Mouse (Mus musculus) forebrain, embryonic 10.5 days (tissue): ENCODE measurements at regions not wholly inside any gene's neighbourhood (a gene's known extent, or its start where the extent isn't known, plus 50 kb on each side); places are given as distances from the start of the nearest gene placed in this dataset.
A peak's percentile ranks its signal among the peaks of the same experiment; 100 is the strongest.

Experiments used
- DNase-seq: peaks from one replicate; pipeline ENCODE4 v3.0.0-alpha.2; 2017; ENCODE audit warnings: low spot score; ENCODE audit errors: extremely low spot score
- H3K27ac ChIP-seq: fragments of 300-500 bp; sonication (generic); 2 replicates; pipeline ENCODE4 v1.5.1; 2016; ENCODE audit warnings: mild to moderate bottlenecking
- H3K27me3 ChIP-seq: fragments of 300-500 bp; sonication (generic); 2 replicates; pipeline ENCODE4 v1.6.1; 2016; ENCODE audit warnings: mild to moderate bottlenecking; ENCODE audit not compliant: poor library complexity, severe bottlenecking
- H3K36me3 ChIP-seq: fragments of 300-500 bp; sonication (generic); replicated peaks from 2 replicates; pipeline ENCODE4 v1.6.1; 2016; ENCODE audit warnings: mild to moderate bottlenecking, moderate library complexity
- H3K4me1 ChIP-seq: fragments of 300-500 bp; sonication (generic); 2 replicates; pipeline ENCODE4 v1.6.1; 2016
- H3K4me3 ChIP-seq: fragments of 300-500 bp; sonication (generic); 2 replicates; pipeline ENCODE4 v1.5.1; 2016; ENCODE audit warnings: mild to moderate bottlenecking, moderate library complexity
- H3K9me3 ChIP-seq: fragments of 300-500 bp; sonication (generic); 2 replicates; pipeline ENCODE4 v1.6.1; 2016; ENCODE audit warnings: mild to moderate bottlenecking, moderate library complexity
- WGBS: fragments of 180-500 bp; shearing (Covaris S2); methylation state at CpG from one replicate; pipeline ENCODE4 v1.1.7; 2016; 5-methylcytosine and 5-hydroxymethylcytosine counted together

- 34% methylated on average over 7 of the region's 7 CpGs for WGBS
- Histone ChIP-seq H3K9me3 (no peaks in the 10 kb centered on the region), H3K4me3 (no peak overlapping the region), H3K4me1 (no peaks in the 10 kb centered on the region), H3K27ac (no peak overlapping the region), H3K36me3 (no peaks in the 10 kb centered on the region), H3K27me3 (no peaks in the 10 kb centered on the region)
- DNase-seq, result peak; percentile 56
These were observed 67.0 kb upstream of the Pkn2 start for GRCm38 (mm10) chr3:142948771-142949170.

GRCm38 (mm10) chr3:142941319-142942024 is 59.7 kb upstream of the Pkn2 start:
- no peak overlapping the region for H3K4me3 ChIP-seq
- H3K27ac ChIP-seq, result no peak overlapping the region
- no peaks in the 10 kb centered on the region for H3K36me3 ChIP-seq
- peaks cover 18% of the 10 kb centered on the region for H3K4me1 ChIP-seq
- no peak for DNase-seq
- no peaks in the 10 kb centered on the region for H3K9me3 ChIP-seq
- WGBS, result 51% methylated on average over 6 of the region's 6 CpGs
- no peaks in the 10 kb centered on the region for H3K27me3 ChIP-seq

DNA sequence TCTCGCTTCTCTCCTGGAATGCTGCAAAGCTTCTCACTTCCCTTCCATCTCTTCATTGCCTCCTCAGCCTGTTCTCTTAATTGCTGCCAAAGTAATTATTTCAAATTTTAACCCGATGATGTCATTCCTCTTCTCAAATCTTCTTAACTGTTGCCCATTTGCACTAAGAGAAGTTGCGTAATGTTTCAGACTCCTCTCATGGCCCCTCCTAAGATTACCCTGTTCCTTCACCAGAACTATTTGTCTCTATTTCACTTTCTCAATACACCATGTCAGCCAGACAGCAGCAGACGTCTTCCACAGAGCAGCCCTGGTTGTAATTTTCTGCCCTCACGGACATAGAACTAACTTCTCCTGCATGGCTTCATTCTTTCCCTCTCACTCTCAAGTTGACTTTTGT is 59.1 kb upstream of the Pkn2 start:
- WGBS, result 83% methylated on average over 5 of the region's 5 CpGs
- Histone ChIP-seq H3K27ac (no peak overlapping the region), H3K4me3 (no peak overlapping the region), H3K4me1 (peaks cover 18% of the 10 kb centered on the region), H3K9me3 (no peaks in the 10 kb centered on the region), H3K36me3 (no peaks in the 10 kb centered on the region), H3K27me3 (no peaks in the 10 kb centered on the region)
- no peak for DNase-seq

DNA sequence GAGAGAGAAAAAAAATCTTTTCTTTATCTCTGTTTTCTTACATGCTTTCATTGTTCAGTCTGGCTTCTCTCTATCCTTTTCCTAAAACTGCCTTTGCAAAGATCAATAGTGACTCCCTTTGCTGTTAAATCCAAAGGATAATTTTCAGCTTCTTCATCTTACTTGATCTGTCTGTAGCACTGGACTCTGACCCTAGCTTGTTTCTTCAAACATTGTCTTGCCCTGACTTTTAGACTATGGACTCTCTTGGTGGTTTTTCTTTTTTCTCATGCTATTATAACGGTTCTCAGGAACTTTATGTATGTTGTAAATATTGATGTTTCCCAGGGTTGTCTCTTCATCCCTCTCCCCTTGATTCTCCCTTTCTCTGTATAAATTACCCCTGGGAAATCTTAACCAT is 58.0 kb upstream of the Pkn2 start:
- Histone ChIP-seq H3K36me3 (no peaks in the 10 kb centered on the region), H3K27me3 (no peaks in the 10 kb centered on the region), H3K9me3 (no peaks in the 10 kb centered on the region), H3K27ac (no peak overlapping the region), H3K4me1 (peaks cover 18% of the 10 kb centered on the region), H3K4me3 (no peak overlapping the region)
- no peak for DNase-seq
- WGBS, result 86% methylated on average over 1 of the region's 1 CpGs

DNA sequence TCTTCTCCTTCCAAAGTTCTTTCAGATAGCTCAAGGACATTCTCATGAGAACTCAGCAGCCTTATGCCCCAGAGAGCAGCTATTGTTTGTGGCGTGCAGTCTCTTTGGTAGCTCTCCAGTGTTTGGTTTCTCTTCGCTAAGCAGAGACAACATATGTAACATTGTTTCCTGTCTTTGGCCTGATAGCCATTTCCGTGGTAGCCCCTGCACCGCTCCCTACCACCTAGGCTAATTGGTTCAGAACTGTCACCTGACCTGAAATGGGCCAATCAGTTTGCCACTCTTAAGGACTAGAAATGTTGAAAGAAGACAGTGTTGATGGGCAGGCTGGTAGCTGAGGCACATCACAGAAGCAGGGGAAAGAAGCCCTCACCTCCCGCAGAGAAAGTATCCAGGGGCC is 54.1 kb upstream of the Pkn2 start:
- peaks cover 3% of the 10 kb centered on the region for H3K4me1 ChIP-seq
- no peaks in the 10 kb centered on the region for H3K27me3 ChIP-seq
- no peaks in the 10 kb centered on the region for H3K36me3 ChIP-seq
- whole genome bisulfite sequencing, result 80% methylated on average over 5 of the region's 5 CpGs
- H3K9me3 ChIP-seq, result no peaks in the 10 kb centered on the region
- no peak for DNase-seq
- H3K4me3 ChIP-seq, result no peak overlapping the region
- no peak overlapping the region for H3K27ac ChIP-seq

- DNase-seq, result no peak
- 94% methylated on average over 5 of the region's 5 CpGs for WGBS
These were observed 52.5 kb upstream of the Pkn2 start for GRCm38 (mm10) chr3:142934326-142934725.

GRCm38 (mm10) chr3:142933684-142934259 is 52.0 kb upstream of the Pkn2 start:
- no peaks in the 10 kb centered on the region for H3K9me3 ChIP-seq
- WGBS, result 80% methylated on average over 5 of the region's 5 CpGs

More at GRCm38 (mm10) chr3:142934326-142934725, 52.5 kb upstream of the Pkn2 start:
- H3K9me3 ChIP-seq, result no peaks in the 10 kb centered on the region
- H3K27me3 ChIP-seq, result no peaks in the 10 kb centered on the region
- no peaks in the 10 kb centered on the region for H3K36me3 ChIP-seq
- no peak overlapping the region for H3K4me3 ChIP-seq
- no peaks in the 10 kb centered on the region for H3K4me1 ChIP-seq
- no peak overlapping the region for H3K27ac ChIP-seq

More at GRCm38 (mm10) chr3:142933684-142934259, 52.0 kb upstream of the Pkn2 start:
- Histone ChIP-seq H3K4me3 (no peak overlapping the region), H3K36me3 (no peaks in the 10 kb centered on the region), H3K27ac (no peak overlapping the region), H3K4me1 (no peaks in the 10 kb centered on the region), H3K27me3 (no peaks in the 10 kb centered on the region)
- DNase-seq, result no peak
